Mouse (Mus musculus): ENCODE measurements at regions not wholly inside any gene's neighbourhood (a gene's known extent, or its start where the extent isn't known, plus 50 kb on each side); places are given as distances from the start of the nearest gene placed in this dataset.

GRCm38 (mm10) chr7:123907946-123908840 lies 74.5 kb upstream of the Hs3st4 start:
- no peak for DNase-seq

GRCm38 (mm10) chr7:123921461-123921860 lies 61.2 kb upstream of the Hs3st4 start:
- no peak for DNase-seq

GRCm38 (mm10) chr7:123932486-123932885 lies 50.2 kb upstream of the Hs3st4 start:
- DNase-seq = no peak

Measured in kidney, postnatal 25 days (tissue).